Mouse (Mus musculus): Measurements from ENCODE around the gene Tctex1d4.

DNA sequence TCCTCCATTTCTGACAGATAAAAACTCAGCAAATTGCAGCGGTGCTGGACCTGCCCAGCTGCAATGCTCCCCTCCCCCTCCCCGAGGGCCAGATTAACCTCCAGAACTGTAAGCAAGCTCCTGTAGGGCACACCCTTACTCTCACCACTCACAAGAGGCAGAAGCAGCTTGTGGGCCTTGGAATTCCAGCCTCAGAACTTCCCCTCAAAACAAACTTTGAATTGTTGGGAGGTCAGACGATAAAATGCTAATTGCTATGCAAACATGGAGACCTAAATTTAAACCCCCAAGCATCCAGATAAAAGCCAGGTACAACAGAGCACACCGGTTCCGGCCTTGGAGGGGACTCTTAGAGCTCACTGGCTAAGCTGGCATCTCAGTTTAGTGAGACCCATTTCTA, 26.1 kb downstream of the Tctex1d4 start:
- no peak for TF ChIP-seq CTCF (IDR thresholded peaks at IDR 0.05; ENCODE audit: low read depth)
- no peak for TF ChIP-seq EP300 (IDR thresholded peaks at IDR 0.05; ENCODE audit: low read depth)

All from liver, embryonic 14.5 days (tissue).